Mouse (Mus musculus) cerebellum, postnatal 25 days (tissue): ENCODE results near the gene Otulinl.

ENCODE experiments used
- DNase-seq, 2 experiments: peaks; one replicate each; pipeline ENCODE4 v3.0.0; 2021; ENCODE audit warnings: mixed read lengths in 2 of 2

Otulinl gene

GRCm38 (mm10) chr15:27647686-27648085 lies 33.7 kb downstream of the Otulinl start:
- DNase-seq = no peak

GRCm38 (mm10) chr15:27646665-27647064 lies 34.7 kb downstream of the Otulinl start:
- no peak for DNase-seq

- no peak for DNase-seq
These were observed 36.1 kb downstream of the Otulinl start for GRCm38 (mm10) chr15:27645250-27645649.

- peak; percentile 50 to 64 for DNase-seq
These were observed 38.5 kb downstream of the Otulinl start for GRCm38 (mm10) chr15:27642895-27643294.

GRCm38 (mm10) chr15:27641171-27641570 lies 40.2 kb downstream of the Otulinl start:
- no peak for DNase-seq

- DNase-seq = no peak
These were observed 47.2 kb downstream of the Otulinl start for GRCm38 (mm10) chr15:27633941-27634900.

- peak; percentile 99 to 100 for DNase-seq
These were observed 50.6 kb downstream of the Otulinl start, which contains the start of gene Otulin for GRCm38 (mm10) chr15:27630601-27631383. TSS of gene Otulin (minus strand) at chr15:27630693.

- peak in 1 of 2 experiments; percentile 18 for DNase-seq
These were observed 51.4 kb downstream of the Otulinl start for GRCm38 (mm10) chr15:27629800-27630600.

GRCm38 (mm10) chr15:27629046-27629445 lies 52.3 kb downstream of the Otulinl start:
- DNase-seq = no peak

GRCm38 (mm10) chr15:27627794-27628193 lies 53.6 kb downstream of the Otulinl start:
- DNase-seq = no peak

- no peak for DNase-seq
These were observed 55.1 kb downstream of the Otulinl start for GRCm38 (mm10) chr15:27626314-27626713.

GRCm38 (mm10) chr15:27625890-27626255 lies 55.5 kb downstream of the Otulinl start:
- DNase-seq = no peak

GRCm38 (mm10) chr15:27625014-27625889 lies 56.1 kb downstream of the Otulinl start:
- DNase-seq = peak; percentile 63 to 71

GRCm38 (mm10) chr15:27623286-27623685 lies 58.1 kb downstream of the Otulinl start:
- no peak for DNase-seq

- DNase-seq = no peak
These were observed 60.7 kb downstream of the Otulinl start for GRCm38 (mm10) chr15:27620475-27621185.

- no peak for DNase-seq
These were observed 61.7 kb downstream of the Otulinl start for GRCm38 (mm10) chr15:27619683-27620082.

GRCm38 (mm10) chr15:27618778-27619533 lies 62.4 kb downstream of the Otulinl start:
- no peak for DNase-seq

GRCm38 (mm10) chr15:27617227-27617626 lies 64.2 kb downstream of the Otulinl start:
- DNase-seq = no peak

- DNase-seq = peak; percentile 76
These were observed 65.2 kb downstream of the Otulinl start for GRCm38 (mm10) chr15:27616159-27616558.

GRCm38 (mm10) chr15:27613255-27613654 lies 68.1 kb downstream of the Otulinl start:
- DNase-seq = no peak
